Mouse (Mus musculus) ES-E14 (cell line): ENCODE results near the gene Cmya5. TPM values are rescaled to one million over a fixed set of nuclear protein-coding genes. Genes with fewer than 3 reads are reported as not detected.
A peak's percentile ranks its signal among the peaks of the same experiment; 100 is the strongest.

Source experiments
- DNase-seq: peaks from one replicate; pipeline ENCODE4 v3.0.0-alpha.2; 2013; ENCODE audit warnings: low read depth, low spot score
- H3K27ac ChIP-seq: 2 replicates; pipeline ENCODE4 v1.5.1; 2012; ENCODE audit warnings: low read depth, mild to moderate bottlenecking, low read length, moderate library complexity, mixed read lengths; ENCODE audit not compliant: poor library complexity, insufficient read depth, severe bottlenecking
- H3K36me3 ChIP-seq: 2 replicates; pipeline ENCODE4 v1.6.1; 2012; ENCODE audit warnings: mild to moderate bottlenecking, low read length, moderate library complexity, mixed read lengths; ENCODE audit not compliant: control insufficient read depth, poor library complexity, insufficient read depth, severe bottlenecking
- H3K4me1 ChIP-seq, 2 experiments: fragments of 150-350 bp in 1 of 2; sonication (generic) in 1 of 2; 2 replicates each; pipeline ENCODE4 v1.6.1; 2012; ENCODE audit warnings: low read length in 2 of 2, mild to moderate bottlenecking in 1 of 2, mixed read lengths in 1 of 2; ENCODE audit not compliant: control insufficient read depth in 2 of 2, insufficient read depth in 2 of 2, poor library complexity in 1 of 2
- H3K4me3 ChIP-seq, 2 experiments: fragments of 150-350 bp in 1 of 2; sonication (generic) in 1 of 2; 2 replicates each; pipeline ENCODE4 v1.5.1; 2012; ENCODE audit warnings: low read length in 2 of 2, low read depth in 1 of 2, mild to moderate bottlenecking in 1 of 2, mixed read lengths in 1 of 2; ENCODE audit not compliant: insufficient read depth in 1 of 2, poor library complexity in 1 of 2, severe bottlenecking in 1 of 2
- H3K9ac ChIP-seq: 2 replicates; pipeline ENCODE4 v1.6.1; 2012; ENCODE audit warnings: low read depth, mild to moderate bottlenecking, low read length, mixed read lengths; ENCODE audit not compliant: poor library complexity, insufficient read depth, severe bottlenecking
- H3K9me3 ChIP-seq: fragments of 150-350 bp; sonication (generic); 2 replicates; pipeline ENCODE4 v1.6.1; 2012; ENCODE audit warnings: low read depth, mild to moderate bottlenecking, low read length; ENCODE audit not compliant: control insufficient read depth, insufficient read depth
- CHD2 ChIP-seq: IDR thresholded peaks from 2 replicates; pipeline ENCODE4 v1.6.1; 2014; ENCODE audit warnings: mild to moderate bottlenecking, low read depth, low read length, inconsistent platforms
- HCFC1 ChIP-seq: IDR thresholded peaks from 2 replicates; pipeline ENCODE4 v1.6.1; 2012; ENCODE audit warnings: low read length, inconsistent platforms, borderline replicate concordance; ENCODE audit not compliant: insufficient read depth
- MAFK ChIP-seq: IDR thresholded peaks from 2 replicates; pipeline ENCODE4 v1.6.1; 2014; ENCODE audit warnings: mild to moderate bottlenecking, low read depth, low read length, inconsistent platforms; ENCODE audit not compliant: insufficient read depth
- ZC3H11A ChIP-seq: IDR thresholded peaks from 2 replicates; pipeline ENCODE4 v1.6.1; 2012; ENCODE audit warnings: low read depth, mild to moderate bottlenecking, inconsistent platforms, low read length, borderline replicate concordance
- ZNF384 ChIP-seq: IDR thresholded peaks from 2 replicates; pipeline ENCODE4 v1.6.1; 2012; ENCODE audit warnings: low read depth, low read length, inconsistent platforms
- in situ Hi-C, 2 experiments: fragments of 600-800 bp; cut with MboI; formaldehyde crosslinking; loops; one replicate each; pipeline ENCODE4 v1.15.1; 2025; ENCODE audit warnings: low sequenced_read_pairs in 2 of 2, inconsistent platforms in 1 of 2; ENCODE audit not compliant: unreplicated experiment in 2 of 2
- total RNA-seq: library from RNA; depleted of rRNA; stranded (reverse); fragments of 300-350 nt; gene quantifications from 2 replicates; pipeline ENCODE4 v1.2.3, GENCODE M21; 2012; rRNA removed

Cmya5 gene
- 0.49 and 0.63 TPM in 2 replicates for total RNA-seq

GRCm38 (mm10) chr13:93144336-93145167, at the start of gene Cmya5:
Cmya5 (minus strand) TSS chr13:93144724.
- peaks cover 4% of the 10 kb centered on the region for H3K36me3 ChIP-seq
- peak within 1 kb of the TSS; percentile 54 for H3K9ac ChIP-seq
- no peaks in the 10 kb centered on the region; a peak in 1 of 4 replicates for H3K4me1 ChIP-seq
- peak; percentile 38 for DNase-seq
- no peaks in the 10 kb centered on the region; the same call in 1 of the 2 replicates for H3K9me3 ChIP-seq
- TF ChIP-seq ZC3H11A: no peak
- no peak for TF ChIP-seq MAFK
- TF ChIP-seq HCFC1: no peak
- TF ChIP-seq ZNF384: no peak
- TF ChIP-seq CHD2: no peak
- H3K4me3 ChIP-seq: peak within 1 kb of the TSS; percentile 70 to 74
- in situ Hi-C loops: no loop called here
- H3K27ac ChIP-seq: no peak within 1 kb of the TSS

GRCm38 (mm10) chr13:93192646-93193026, 48.1 kb upstream of the Cmya5 start:
- H3K4me1 ChIP-seq: peaks cover 2% of the 10 kb centered on the region in 2 experiments; a peak in 2 of 4 replicates
- no peak for TF ChIP-seq HCFC1
- TF ChIP-seq MAFK: no peak
- no peak for TF ChIP-seq ZNF384
- DNase-seq: no peak
- H3K9me3 ChIP-seq: no peaks in the 10 kb centered on the region
- peak overlapping the region; percentile 81 for H3K9ac ChIP-seq
- in situ Hi-C loops: no loop called here
- H3K4me3 ChIP-seq: peak overlapping the region; percentile 61 to 68
- peak overlapping the region; percentile 74 for H3K27ac ChIP-seq
- no peaks in the 10 kb centered on the region for H3K36me3 ChIP-seq

- H3K4me3 ChIP-seq: peak within 1 kb of the TSS; percentile 88 to 96
- peaks cover 2% of the 10 kb centered on the region in 2 experiments; a peak in 2 of 4 replicates for H3K4me1 ChIP-seq
- no peaks in the 10 kb centered on the region for H3K36me3 ChIP-seq
- no peaks in the 10 kb centered on the region for H3K9me3 ChIP-seq
- H3K9ac ChIP-seq: peak within 1 kb of the TSS; percentile 98
- H3K27ac ChIP-seq: peak within 1 kb of the TSS; percentile 90
- in situ Hi-C loops: no loop called here
- TF ChIP-seq HCFC1 (peak; percentile 73; the same call in 1 of the 2 replicates), ZNF384 (peak; percentile 95), ZC3H11A (no peak)
- DNase-seq: peak; percentile 91
These were observed 47.5 kb upstream of the Cmya5 start, which contains the start of gene Tent2 for GRCm38 (mm10) chr13:93191831-93192645. Tent2 (minus strand) TSS chr13:93192385.

- Histone ChIP-seq H3K9me3 (no peaks in the 10 kb centered on the region), H3K4me1 (peaks cover 2% of the 10 kb centered on the region in 2 experiments; a peak in 2 of 4 replicates), H3K9ac (no peak overlapping the region), H3K36me3 (no peaks in the 10 kb centered on the region), H3K4me3 (no peak overlapping the region), H3K27ac (no peak overlapping the region)
- TF ChIP-seq ZC3H11A (no peak), MAFK (no peak), CHD2 (no peak), HCFC1 (no peak), ZNF384 (no peak)
- no peak for DNase-seq
- in situ Hi-C loops: no loop called here
These were observed 44.9 kb upstream of the Cmya5 start for GRCm38 (mm10) chr13:93189416-93189815.
